Mouse (Mus musculus): Measurements from ENCODE around the gene Cdk6.

The Cdk6 gene

GRCm38 (mm10) chr5:3483054-3483722, 141.9 kb downstream of the Cdk6 start:
- DNase-seq (ENCODE audit: low spot score in 2 of 2): no peak

- no peak for DNase-seq (ENCODE audit: low spot score in 2 of 2)
Measured at GRCm38 (mm10) chr5:3486579-3487282, 145.4 kb downstream of the Cdk6 start.

- no peak for DNase-seq (ENCODE audit: low spot score in 2 of 2)
Measured at GRCm38 (mm10) chr5:3488146-3488774, 147.0 kb downstream of the Cdk6 start.

GRCm38 (mm10) chr5:3490358-3490757, 149.1 kb downstream of the Cdk6 start:
- no peak for DNase-seq (ENCODE audit: low spot score in 2 of 2)

GRCm38 (mm10) chr5:3491084-3491483, 149.8 kb downstream of the Cdk6 start:
- no peak for DNase-seq (ENCODE audit: low spot score in 2 of 2)

GRCm38 (mm10) chr5:3491883-3492282, 150.6 kb downstream of the Cdk6 start:
- DNase-seq (ENCODE audit: low spot score in 2 of 2): no peak

GRCm38 (mm10) chr5:3492776-3493636, 151.7 kb downstream of the Cdk6 start:
- DNase-seq (ENCODE audit: low spot score in 2 of 2): no peak

GRCm38 (mm10) chr5:3493968-3494367, 152.7 kb downstream of the Cdk6 start:
- DNase-seq (ENCODE audit: low spot score in 2 of 2): no peak

- DNase-seq (ENCODE audit: low spot score in 2 of 2): no peak
Measured at GRCm38 (mm10) chr5:3494452-3495187, 153.3 kb downstream of the Cdk6 start.

GRCm38 (mm10) chr5:3497505-3497925, 156.2 kb downstream of the Cdk6 start:
- no peak for DNase-seq (ENCODE audit: low spot score in 2 of 2)

- no peak for DNase-seq (ENCODE audit: low spot score in 2 of 2)
Measured at GRCm38 (mm10) chr5:3500298-3500697, 159.0 kb downstream of the Cdk6 start.

- DNase-seq (ENCODE audit: low spot score in 2 of 2): no peak
Measured at GRCm38 (mm10) chr5:3500957-3501563, 159.8 kb downstream of the Cdk6 start.

- DNase-seq (ENCODE audit: low spot score in 2 of 2): no peak
Measured at GRCm38 (mm10) chr5:3501564-3502001, 160.3 kb downstream of the Cdk6 start.

GRCm38 (mm10) chr5:3502610-3503350, 161.5 kb downstream of the Cdk6 start:
- peak in 1 of 2 experiments; percentile 16 for DNase-seq (ENCODE audit: low spot score in 2 of 2)

- DNase-seq (ENCODE audit: low spot score in 2 of 2): no peak
Measured at GRCm38 (mm10) chr5:3503373-3503772, 162.1 kb downstream of the Cdk6 start.

GRCm38 (mm10) chr5:3503836-3504323, 162.6 kb downstream of the Cdk6 start:
- no peak for DNase-seq (ENCODE audit: low spot score in 2 of 2)

- no peak for DNase-seq (ENCODE audit: low spot score in 2 of 2)
Measured at GRCm38 (mm10) chr5:3504453-3504852, 163.2 kb downstream of the Cdk6 start.

GRCm38 (mm10) chr5:3505553-3505952, 164.3 kb downstream of the Cdk6 start:
- no peak for DNase-seq (ENCODE audit: low spot score in 2 of 2)

- no peak for DNase-seq (ENCODE audit: low spot score in 2 of 2)
Measured at GRCm38 (mm10) chr5:3508480-3509381, 167.4 kb downstream of the Cdk6 start.
